In the genomic region with DNA sequence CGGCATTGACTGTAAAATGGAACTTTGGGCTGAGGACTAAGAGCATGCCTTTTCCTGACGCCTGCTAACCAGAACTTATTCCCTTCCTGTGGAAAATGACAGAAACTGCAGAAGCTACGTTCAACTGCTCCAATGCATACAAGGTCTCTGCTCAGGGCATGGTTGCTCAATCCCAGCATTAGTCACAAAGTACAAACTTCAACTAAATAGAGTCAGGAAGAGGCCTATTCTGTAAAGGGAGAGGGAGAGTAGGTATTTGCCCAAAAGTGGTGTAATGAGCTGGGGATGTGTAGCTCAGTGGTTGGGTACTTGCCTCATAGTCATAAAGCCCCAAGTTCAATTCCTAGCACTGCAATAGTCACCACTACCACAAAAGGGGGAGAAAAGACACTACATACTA, we compare ENCODE assay signal across 25 mouse cellular contexts.
DNase-seq lines count a peak whose midpoint lies in the region; ATAC-seq and TF ChIP-seq lines count a peak whose summit lies in the region.
"Had no signal": no experiment of that assay in that cellular context is flagged by ENCODE, and none has a peak within 500 bp of the region (broad histone marks: within the 10 kb centered on the region; RNA-seq: fewer than 3 reads in every experiment).

No protein-coding gene starts in this region.

- 65% methylated on average over 3 of the region's 3 CpGs for WGBS in liver, embryonic 12.5 days (ENCODE audit: insufficient replicate concordance)
- 43% methylated on average over 3 of the region's 3 CpGs for WGBS in liver, postnatal 0 days (ENCODE audit: insufficient replicate concordance)

- no peak overlapping the region for H3K4me3 ChIP-seq in liver, embryonic 12.5 days
- no peak overlapping the region for H3K4me3 ChIP-seq in liver, postnatal 0 days (ENCODE audit: low read depth, low read length)
- H3K4me3 ChIP-seq: embryonic facial prominence, embryonic 10.5 days; embryonic facial prominence, embryonic 15.5 days; forebrain, embryonic 13.5 days; kidney, embryonic 15.5 days; midbrain, embryonic 12.5 days; neural tube, embryonic 13.5 days had no signal

- H3K27ac ChIP-seq in liver, embryonic 12.5 days = no peak overlapping the region; the same call in 1 of the 2 replicates
- H3K27ac ChIP-seq in liver, postnatal 0 days (ENCODE audit: low read depth) = peak overlapping the region; percentile 39; the same call in 1 of the 2 replicates
- H3K27ac ChIP-seq: embryonic facial prominence, embryonic 10.5 days; embryonic facial prominence, embryonic 15.5 days; forebrain, embryonic 13.5 days; kidney, embryonic 15.5 days; midbrain, embryonic 12.5 days; neural tube, embryonic 13.5 days had no signal

- H3K4me1 ChIP-seq in liver, embryonic 12.5 days = no peaks in the 10 kb centered on the region
- H3K4me1 ChIP-seq in liver, postnatal 0 days (ENCODE audit: insufficient read depth) = peaks cover 11% of the 10 kb centered on the region
- H3K4me1 ChIP-seq: embryonic facial prominence, embryonic 15.5 days; forebrain, embryonic 13.5 days; kidney, embryonic 15.5 days; midbrain, embryonic 12.5 days had no signal

- peak; percentile 52 for ATAC-seq in liver, embryonic 12.5 days
- ATAC-seq in liver, postnatal 0 days = peak; percentile 87
- ATAC-seq: activated CD4-positive, CD25-positive, alpha-beta regulatory T cell, adult 4 months; CD4-positive, CD25-positive, alpha-beta regulatory T cell, adult 4 months; forebrain, embryonic 13.5 days; hindbrain, embryonic 16.5 days had no signal

- no peak overlapping the region for H3K9ac ChIP-seq in liver, embryonic 12.5 days
- no peak overlapping the region for H3K9ac ChIP-seq in liver, postnatal 0 days (replicated peaks)
- H3K9ac ChIP-seq: embryonic facial prominence, embryonic 15.5 days; forebrain, embryonic 13.5 days; kidney, embryonic 15.5 days; midbrain, embryonic 12.5 days; neural tube, embryonic 13.5 days had no signal

- peak; percentile 16 for DNase-seq in adrenal gland, postnatal 14 days
- no peak for DNase-seq in adrenal gland, postnatal 25 days
- DNase-seq in NIH3T3 (ENCODE audit: low read depth) = peak; percentile 60
- DNase-seq in liver, postnatal 0 days = peak; percentile 22
- DNase-seq in right cerebral cortex, postnatal 10 days (ENCODE audit: low spot score in 2 of 2) = no peak
- no peak for DNase-seq in left cerebral cortex, adult 18-20 months (ENCODE audit: low spot score in 2 of 2)
- DNase-seq: cerebellum, adult 8-10 months; cerebellum, postnatal 25 days; gastrocnemius, postnatal 10 days; heart, postnatal 14 days; kidney, adult 18-20 months; kidney, postnatal 4 days; lung, adult 18-20 months; lung, postnatal 14 days; thymus, postnatal 4 days had no signal

- 0 out of 2 replicates have a peak, but pooled peaks have one; percentile 32 for TF ChIP-seq EP300 in liver, postnatal 0 days (IDR thresholded peaks at IDR 0.05; ENCODE audit: low read depth)

- H3K4me2 ChIP-seq in liver, embryonic 12.5 days = no peak overlapping the region
- no peak overlapping the region for H3K4me2 ChIP-seq in liver, postnatal 0 days (ENCODE audit: low read depth, low read length)
- H3K4me2 ChIP-seq: embryonic facial prominence, embryonic 15.5 days; forebrain, embryonic 13.5 days; kidney, embryonic 15.5 days; midbrain, embryonic 12.5 days; neural tube, embryonic 13.5 days had no signal

- TF ChIP-seq CTCF in liver, postnatal 0 days (IDR thresholded peaks at IDR 0.05; ENCODE audit: low read depth) = no peak

- H3K9me3 ChIP-seq in liver, embryonic 12.5 days (replicated peaks) = no peaks in the 10 kb centered on the region
- H3K9me3 ChIP-seq in liver, postnatal 0 days (ENCODE audit: low read length) = no peaks in the 10 kb centered on the region
- H3K9me3 ChIP-seq: embryonic facial prominence, embryonic 10.5 days; embryonic facial prominence, embryonic 15.5 days; forebrain, embryonic 13.5 days; kidney, embryonic 15.5 days; midbrain, embryonic 12.5 days; neural tube, embryonic 13.5 days had no signal

- 0 out of 2 replicates have a peak, but pooled peaks cover 3% of the 10 kb centered on the region for H3K27me3 ChIP-seq in liver, embryonic 12.5 days (replicated peaks)
- H3K27me3 ChIP-seq in liver, postnatal 0 days (ENCODE audit: insufficient read depth, low read length) = no peaks in the 10 kb centered on the region
- H3K27me3 ChIP-seq: embryonic facial prominence, embryonic 15.5 days had no signal

- no peaks in the 10 kb centered on the region for H3K36me3 ChIP-seq in liver, embryonic 12.5 days
- no peaks in the 10 kb centered on the region for H3K36me3 ChIP-seq in liver, postnatal 0 days (replicated peaks; ENCODE audit: insufficient read depth, low read length)
- H3K36me3 ChIP-seq: embryonic facial prominence, embryonic 10.5 days; embryonic facial prominence, embryonic 15.5 days; kidney, embryonic 15.5 days; midbrain, embryonic 12.5 days; neural tube, embryonic 13.5 days had no signal

Comparison
In these comparisons a context has a peak if more than half of its experiments do, and no peak if none do; other contexts are left out.
1. DNase-seq: peak in adrenal gland, postnatal 14 days (single experiment), NIH3T3 (single experiment) and liver, postnatal 0 days (single experiment); none in adrenal gland, postnatal 25 days (single experiment), right cerebral cortex, postnatal 10 days (0 of 2) and left cerebral cortex, adult 18-20 months (0 of 2).